Mouse (Mus musculus) thymus, postnatal 25 days (tissue): ENCODE data around the gene Pdlim3.
A peak's percentile ranks its signal among the peaks of the same experiment; 100 is the strongest.

Experiments used
- DNase-seq: peaks from one replicate; pipeline ENCODE4 v3.0.0; 2022

Pdlim3 gene

DNA sequence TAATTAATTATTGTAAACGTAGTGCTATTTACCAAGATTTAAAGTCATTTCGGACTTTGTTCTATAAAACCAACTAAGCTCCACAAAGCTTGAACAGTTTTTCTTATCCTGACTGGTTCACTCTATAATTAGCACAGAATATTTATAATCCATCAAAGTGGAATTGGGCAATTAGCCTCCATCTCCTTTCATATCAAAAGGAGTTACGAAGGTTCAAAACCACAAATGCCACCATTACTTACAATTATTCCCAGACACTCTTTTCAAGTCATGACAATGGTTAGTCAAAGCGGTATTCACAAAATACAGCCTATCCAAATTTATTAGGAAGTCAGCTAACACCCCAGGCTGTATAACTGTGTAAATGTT, 21.0 kb downstream of the Pdlim3 start:
- no peak for DNase-seq

DNA sequence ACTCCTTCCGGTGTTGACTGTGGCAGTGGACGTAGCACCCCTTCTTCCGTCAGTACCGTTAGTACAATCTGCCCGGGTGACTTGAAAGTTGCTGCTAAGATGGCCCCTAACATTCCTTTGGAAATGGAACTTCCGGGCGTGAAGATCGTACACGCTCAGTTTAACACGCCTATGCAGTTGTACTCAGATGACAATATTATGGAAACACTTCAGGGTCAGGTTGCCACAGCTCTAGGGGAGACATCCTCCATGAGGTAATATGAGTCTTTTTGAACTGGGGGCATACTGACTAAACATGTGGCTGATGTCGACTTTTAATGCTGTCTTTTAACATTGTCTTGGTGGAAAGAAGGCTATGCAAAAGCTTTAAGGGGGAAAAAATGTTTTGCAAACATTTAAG, 28.4 kb downstream of the Pdlim3 start:
- DNase-seq = no peak

- DNase-seq = no peak
Measured at GRCm38 (mm10) chr8:45916496-45916895, 31.2 kb downstream of the Pdlim3 start.

GRCm38 (mm10) chr8:45917040-45917679, 31.9 kb downstream of the Pdlim3 start:
- no peak for DNase-seq

GRCm38 (mm10) chr8:45918891-45919290, 33.6 kb downstream of the Pdlim3 start:
- DNase-seq = no peak

DNA sequence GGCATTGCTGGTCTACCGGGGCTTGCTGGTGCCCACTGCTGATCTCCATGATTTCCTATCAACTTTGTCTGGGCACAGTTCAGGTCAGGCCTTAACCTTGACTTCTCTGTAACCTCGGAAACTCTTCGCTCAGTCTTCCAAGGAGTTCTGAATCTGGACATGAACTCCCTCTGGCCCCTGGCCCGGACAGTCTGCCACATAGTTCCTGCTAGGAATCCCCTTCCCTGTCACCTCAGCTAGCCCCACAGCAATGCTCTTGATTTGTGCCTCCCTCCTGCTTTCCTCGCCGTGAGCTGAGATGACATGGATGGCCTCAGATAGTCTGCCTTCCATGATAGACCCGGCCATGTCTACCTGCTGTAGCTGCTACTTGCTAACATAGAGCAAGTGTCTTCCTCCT, 35.1 kb downstream of the Pdlim3 start:
- DNase-seq = no peak

- DNase-seq = no peak
Measured at GRCm38 (mm10) chr8:45922116-45922515, 36.9 kb downstream of the Pdlim3 start.

GRCm38 (mm10) chr8:45934582-45935014, 49.3 kb downstream of the Pdlim3 start, which contains the start of gene Ccdc110:
Ccdc110 (plus strand) TSS chr8:45934619.
- DNase-seq = peak; percentile 93

DNA sequence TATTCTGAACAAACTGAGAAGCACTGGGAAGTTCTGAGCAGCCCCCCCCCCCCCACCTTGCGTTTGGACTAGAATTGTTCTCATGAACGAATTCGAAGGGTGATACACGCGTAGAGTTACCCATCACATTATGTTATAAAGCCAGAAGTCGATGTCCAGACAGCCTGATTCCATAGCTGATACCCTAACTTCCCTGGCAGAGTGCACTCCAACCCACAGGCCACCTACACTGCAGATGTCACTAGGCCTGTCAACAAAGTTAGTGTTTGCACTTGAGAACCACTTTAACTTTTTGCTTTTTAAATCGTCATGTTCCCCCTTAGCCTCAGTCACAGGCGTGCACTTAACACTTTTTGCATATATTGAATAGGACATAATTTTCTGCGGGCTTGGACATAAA, 51.7 kb downstream of the Pdlim3 start:
- no peak for DNase-seq

GRCm38 (mm10) chr8:45946283-45946682, 61.0 kb downstream of the Pdlim3 start:
- DNase-seq = no peak

DNA sequence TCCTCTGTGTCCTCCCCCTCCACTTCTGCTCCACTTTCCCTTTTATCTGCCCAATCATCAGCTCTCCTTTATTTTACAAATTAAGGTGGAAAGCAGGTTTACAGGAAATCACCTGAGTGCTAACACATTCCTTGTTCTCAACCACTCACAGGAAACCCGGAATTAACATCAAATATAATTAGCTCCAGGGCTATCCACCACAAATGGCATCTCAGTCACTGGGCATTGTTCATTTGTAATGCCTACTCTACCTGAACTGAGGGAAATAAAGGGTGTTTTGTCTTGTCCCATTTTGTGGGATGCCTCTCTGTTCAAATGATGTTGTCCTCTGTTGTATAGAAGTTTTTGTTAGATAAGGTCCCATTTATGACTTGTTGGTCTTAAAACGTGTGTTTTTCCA, 65.4 kb downstream of the Pdlim3 start:
- no peak for DNase-seq
